Comparison of ENCODE assay signal across 7 mouse cellular contexts in genomic region chr11:6365885-6366284, GRCm38 (mm10). TPM values are rescaled to one million over a fixed set of nuclear protein-coding genes. Genes with fewer than 3 reads are reported as not detected.
DNase-seq lines count a peak whose midpoint lies in the region; ATAC-seq lines count a peak whose summit lies in the region.

No protein-coding gene starts in this region.

- H3K36me3 ChIP-seq in intestine, embryonic 14.5 days (ENCODE audit: control insufficient read depth, insufficient read depth, low read length): no peaks in the 10 kb centered on the region

- H3K4me3 ChIP-seq in intestine, embryonic 14.5 days (ENCODE audit: low read depth, low read length): no peak overlapping the region

- DNase-seq in adipocyte (ENCODE audit: low spot score): peak; percentile 77
- peak; percentile 85 for DNase-seq in embryo, embryonic 10 days (ENCODE audit: low spot score)
- peak; percentile 66 to 68 for DNase-seq in gastrocnemius, postnatal 36 days
- DNase-seq in intestine, embryonic 14.5 days (ENCODE audit: low spot score): peak; percentile 86
- DNase-seq in left cerebral cortex, postnatal 25 days (ENCODE audit: low spot score in 2 of 2): peak; percentile 54 to 69
- DNase-seq in right cerebral cortex, postnatal 10 days (ENCODE audit: low spot score in 2 of 2): peak; percentile 64 to 74

- intact Hi-C loops in gastrocnemius, postnatal 36 days (cut with DNase I): loop anchor here (5.0 kb wide), 1 partner anchor 36 kb away; no protein-coding TSS in a partner anchor
- intact Hi-C loops in left cerebral cortex, postnatal 25 days (cut with DNase I): loop anchor here (2.0 kb wide), 1 partner anchor 45 kb away; no protein-coding TSS in a partner anchor

- 16% methylated on average over 11 of the region's 11 CpGs for WGBS in intestine, embryonic 14.5 days

- H3K4me2 ChIP-seq in intestine, embryonic 14.5 days (ENCODE audit: low read length): no peak overlapping the region

- H3K9me3 ChIP-seq in intestine, embryonic 14.5 days (ENCODE audit: control insufficient read depth, low read length): no peaks in the 10 kb centered on the region

- peak; percentile 73 for ATAC-seq in intestine, embryonic 14.5 days (replicated peaks; ENCODE audit: low FRiP score, low TSS enrichment, low read depth)
- peak; percentile 98 for ATAC-seq in megakaryocyte-erythroid progenitor cell, adult 5-6 weeks (replicated peaks; ENCODE audit: low FRiP score, low TSS enrichment, poor library complexity, severe bottlenecking)

- H3K27me3 ChIP-seq in intestine, embryonic 14.5 days (replicated peaks; ENCODE audit: control insufficient read depth, insufficient read depth, low read length): no peaks in the 10 kb centered on the region

- peaks cover 10% of the 10 kb centered on the region for H3K4me1 ChIP-seq in intestine, embryonic 14.5 days (replicated peaks; ENCODE audit: control insufficient read depth, insufficient read depth, low read length)

- H3K27ac ChIP-seq in intestine, embryonic 14.5 days (ENCODE audit: low read depth): peak overlapping the region; percentile 22; the same call in 1 of the 2 replicates

- H3K9ac ChIP-seq in intestine, embryonic 14.5 days (ENCODE audit: low read length): no peak overlapping the region

RNA-seq across cellular contexts. Expression of gene Zmiz2, which starts 23.0 kb away (rescaled TPM):
- total RNA-seq in gastrocnemius, postnatal 36 days (2021): 10 to 100 TPM; 41.1 to 53.3 TPM
- 14.0 and 14.2 TPM in 2 replicates for polyA plus RNA-seq in intestine, embryonic 14.5 days (2014; fragmentation: Nextera tagmentation; extraction: Ambion mirVana)
- 100 to 1,000 TPM; 215 to 216 TPM for total RNA-seq in left cerebral cortex, postnatal 25 days (2021)
- 65.9 and 70.0 TPM in 2 replicates for total RNA-seq in megakaryocyte-erythroid progenitor cell, adult 5-6 weeks (2014; fragmentation: Nextera tagmentation)
- 5.6 and 10.4 TPM in 2 replicates for total RNA-seq in megakaryocyte-erythroid progenitor cell, adult 5-6 weeks (2017)

RNA-seq across cellular contexts. Expression of gene Ppia, which starts 49.4 kb away (rescaled TPM):
- total RNA-seq in gastrocnemius, postnatal 36 days (2021): 100 to 1,000 TPM; 206 to 211 TPM
- 5,694 and 5,748 TPM in 2 replicates for polyA plus RNA-seq in intestine, embryonic 14.5 days (2014; fragmentation: Nextera tagmentation; extraction: Ambion mirVana)
- total RNA-seq in left cerebral cortex, postnatal 25 days (2021): 1,000 to 10,000 TPM; 1,922 to 2,079 TPM
- 3,823 and 4,304 TPM in 2 replicates for total RNA-seq in megakaryocyte-erythroid progenitor cell, adult 5-6 weeks (2014; fragmentation: Nextera tagmentation)
- 1,965 and 1,971 TPM in 2 replicates for total RNA-seq in megakaryocyte-erythroid progenitor cell, adult 5-6 weeks (2017)

Comparison
In these comparisons a context has a peak if more than half of its experiments do, and no peak if none do; other contexts are left out.
1. RNA of gene Ppia, which starts 49.4 kb away (total RNA-seq): 1,965 to 4,304 TPM in megakaryocyte-erythroid progenitor cell, adult 5-6 weeks and 1,922 to 2,079 TPM in left cerebral cortex, postnatal 25 days; 206 to 211 TPM in gastrocnemius, postnatal 36 days; every median in the first group is over 4 times any median in the second.
2. Peak in every context shown above with its lines, with median percentiles within 50 percentile points of each other: DNase-seq.